Mouse (Mus musculus) heart, embryonic 11.5 days (tissue): ENCODE data around the gene Meiob. TPM values are rescaled to one million over a fixed set of nuclear protein-coding genes. Genes with fewer than 3 reads are reported as not detected.

Experiments
- ATAC-seq: fragments of 200-750 bp; cut with Nextera tagmentation; replicated peaks from 2 replicates; pipeline ENCODE4 v1.8.0; 2017; ENCODE audit warnings: moderate library complexity; ENCODE audit not compliant: insufficient number of reproducible peaks, low FRiP score, low TSS enrichment
- H3K27ac ChIP-seq: fragments of 300-500 bp; sonication (generic); 2 replicates; pipeline ENCODE4 v1.5.1; 2014; ENCODE audit warnings: mild to moderate bottlenecking, low read depth, low read length
- H3K27me3 ChIP-seq: fragments of 300-500 bp; sonication (generic); 2 replicates; pipeline ENCODE4 v1.6.1; 2014; ENCODE audit warnings: mild to moderate bottlenecking, low read length, mixed read lengths; ENCODE audit not compliant: control insufficient read depth, insufficient read depth
- H3K36me3 ChIP-seq: fragments of 300-500 bp; sonication (generic); 2 replicates; pipeline ENCODE4 v1.6.1; 2014; ENCODE audit warnings: mild to moderate bottlenecking, low read length, moderate library complexity, mixed read lengths; ENCODE audit not compliant: control insufficient read depth, insufficient read depth
- H3K4me1 ChIP-seq: fragments of 300-500 bp; sonication (generic); 2 replicates; pipeline ENCODE4 v1.6.1; 2014; ENCODE audit warnings: low read length; ENCODE audit not compliant: control insufficient read depth, insufficient read depth
- H3K4me2 ChIP-seq: fragments of 300-500 bp; sonication (generic); 2 replicates; pipeline ENCODE4 v1.6.1; 2014; ENCODE audit warnings: mild to moderate bottlenecking, moderate library complexity
- H3K4me3 ChIP-seq: fragments of 300-500 bp; sonication (generic); 2 replicates; pipeline ENCODE4 v1.5.1; 2014; ENCODE audit warnings: low read depth, low read length
- H3K9ac ChIP-seq: fragments of 300-500 bp; sonication (generic); 2 replicates; pipeline ENCODE4 v1.6.1; 2014; ENCODE audit warnings: mild to moderate bottlenecking, low read depth, low read length, moderate library complexity
- H3K9me3 ChIP-seq: fragments of 300-500 bp; sonication (generic); replicated peaks from 2 replicates; pipeline ENCODE4 v1.6.1; 2016; ENCODE audit warnings: low read length; ENCODE audit not compliant: control insufficient read depth
- WGBS: fragments of 180-500 bp; shearing (Covaris S2); extraction: QIAGEN DNeasy Blood & Tissue Kit; methylation state at CpG from one replicate; pipeline ENCODE4 v1.1.7; 2014; ENCODE audit not compliant: insufficient replicate concordance; 5-methylcytosine and 5-hydroxymethylcytosine counted together
- polyA plus RNA-seq: library from polyadenylated mRNA; unstranded; fragments of >200 nt; fragmentation: Nextera tagmentation; extraction: Ambion mirVana; gene quantifications from 2 replicates; pipeline ENCODE4 v1.2.1, GENCODE M21; 2014

Gene Meiob
- polyA plus RNA-seq, 1 experiment from 2014 or later, result not detected

DNA sequence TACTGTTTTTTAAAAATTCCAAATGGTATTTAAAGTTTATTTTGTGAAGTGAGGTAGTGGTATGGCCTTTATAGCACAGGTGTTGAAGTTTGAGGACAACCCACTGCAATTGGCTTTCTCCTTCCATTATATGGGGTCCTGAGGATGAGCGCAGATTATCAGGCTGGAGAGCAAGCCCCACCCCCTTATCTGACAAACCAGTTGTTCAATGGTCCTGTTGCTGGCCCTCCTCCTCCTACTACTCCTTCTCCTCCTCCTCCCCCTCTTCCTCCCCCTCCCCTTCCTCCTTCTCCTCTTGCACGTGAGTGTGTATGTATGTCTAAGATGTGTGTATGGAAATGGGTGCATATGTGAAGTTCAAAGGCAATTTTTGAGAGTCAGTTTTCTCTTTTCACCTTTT lies 8.1 kb downstream of the Meiob start:
- no peak for ATAC-seq
- 26% methylated on average over 2 of the region's 2 CpGs for WGBS
- H3K4me1 ChIP-seq, result no peaks in the 10 kb centered on the region
- no peak overlapping the region for H3K27ac ChIP-seq
- H3K4me2 ChIP-seq, result no peak overlapping the region
- no peaks in the 10 kb centered on the region for H3K36me3 ChIP-seq
- no peaks in the 10 kb centered on the region for H3K9me3 ChIP-seq
- no peaks in the 10 kb centered on the region for H3K27me3 ChIP-seq
- H3K4me3 ChIP-seq, result no peak overlapping the region
- no peak overlapping the region for H3K9ac ChIP-seq

DNA sequence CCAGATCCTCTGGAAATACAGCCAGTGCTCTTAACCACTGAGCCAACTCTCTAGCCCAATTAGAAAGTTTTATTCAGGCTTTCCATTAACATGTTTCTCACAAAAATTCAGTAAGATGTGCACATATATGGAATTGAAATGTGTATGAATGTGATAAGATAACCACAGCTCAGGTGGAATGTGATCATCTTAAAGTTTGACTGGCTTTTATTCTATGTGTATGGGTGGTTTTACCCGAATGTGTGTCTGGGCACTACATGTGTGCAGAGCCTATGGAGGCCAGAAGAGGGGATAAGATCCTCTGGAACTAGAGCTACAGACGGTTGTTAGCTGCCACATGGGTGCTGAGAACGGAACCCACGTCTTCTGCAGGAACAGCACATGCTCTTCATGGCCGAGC lies 11.2 kb downstream of the Meiob start:
- ATAC-seq, result no peak
- Histone ChIP-seq H3K27ac (no peak overlapping the region), H3K9me3 (no peaks in the 10 kb centered on the region), H3K36me3 (no peaks in the 10 kb centered on the region), H3K4me2 (no peak overlapping the region), H3K4me3 (no peak overlapping the region), H3K9ac (no peak overlapping the region), H3K4me1 (no peaks in the 10 kb centered on the region), H3K27me3 (no peaks in the 10 kb centered on the region)
- 77% methylated on average over 5 of the region's 5 CpGs for WGBS

DNA sequence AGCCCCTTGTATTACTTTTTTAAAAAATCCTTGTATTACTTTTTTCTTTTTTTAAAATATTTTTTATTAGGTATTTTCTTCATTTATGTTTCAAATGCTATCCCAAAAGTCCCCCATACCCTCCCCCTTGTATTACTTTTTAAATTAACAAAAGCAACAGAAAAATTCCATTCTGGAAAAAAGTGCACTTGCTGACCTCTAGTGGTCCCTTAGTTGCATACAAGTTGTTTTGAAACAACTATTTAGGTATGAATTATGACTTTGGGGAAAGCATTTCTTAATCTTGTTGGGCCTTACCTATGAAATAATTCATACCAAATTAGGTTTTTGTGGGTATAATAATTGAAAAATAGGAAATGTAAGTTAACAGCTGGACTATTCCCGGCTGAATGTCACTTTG lies 13.4 kb downstream of the Meiob start:
- Histone ChIP-seq H3K4me2 (no peak overlapping the region), H3K9me3 (no peaks in the 10 kb centered on the region), H3K27me3 (no peaks in the 10 kb centered on the region), H3K4me3 (no peak overlapping the region), H3K4me1 (no peaks in the 10 kb centered on the region), H3K27ac (no peak overlapping the region), H3K36me3 (no peaks in the 10 kb centered on the region), H3K9ac (no peak overlapping the region)
- WGBS, result 45% methylated on average over 1 of the region's 1 CpGs
- no peak for ATAC-seq

DNA sequence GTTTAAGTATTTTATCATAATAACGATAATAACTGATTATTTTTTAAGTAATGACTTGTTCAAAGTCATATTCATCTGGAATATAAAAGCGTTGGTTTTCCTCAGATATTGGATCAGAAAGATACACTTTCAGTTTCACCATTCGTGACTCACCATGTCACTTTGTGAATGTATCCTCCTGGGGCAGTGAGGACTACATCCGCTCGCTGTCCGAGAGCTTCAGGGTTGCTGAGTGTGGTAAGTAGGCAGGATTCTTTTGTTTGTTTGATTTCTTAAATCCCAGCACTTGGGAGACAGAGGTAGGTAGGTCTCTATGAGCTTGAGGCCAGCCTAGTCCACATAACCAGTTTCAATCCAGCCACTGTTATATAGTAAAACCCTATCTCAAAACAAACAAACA lies 14.1 kb downstream of the Meiob start:
- no peak for ATAC-seq
- H3K9me3 ChIP-seq, result no peaks in the 10 kb centered on the region
- 43% methylated on average over 6 of the region's 6 CpGs for WGBS
- H3K9ac ChIP-seq, result no peak overlapping the region
- no peak overlapping the region for H3K4me2 ChIP-seq
- no peaks in the 10 kb centered on the region for H3K27me3 ChIP-seq
- no peaks in the 10 kb centered on the region for H3K4me1 ChIP-seq
- H3K4me3 ChIP-seq, result no peak overlapping the region
- no peaks in the 10 kb centered on the region for H3K36me3 ChIP-seq
- no peak overlapping the region for H3K27ac ChIP-seq

GRCm38 (mm10) chr17:24819469-24819868 lies 15.4 kb downstream of the Meiob start:
- no peak overlapping the region for H3K4me2 ChIP-seq
- H3K27me3 ChIP-seq, result no peaks in the 10 kb centered on the region
- H3K27ac ChIP-seq, result no peak overlapping the region
- WGBS, result 62% methylated on average over 2 of the region's 2 CpGs
- no peak overlapping the region for H3K9ac ChIP-seq
- H3K4me3 ChIP-seq, result no peak overlapping the region
- H3K4me1 ChIP-seq, result no peaks in the 10 kb centered on the region
- H3K9me3 ChIP-seq, result no peaks in the 10 kb centered on the region
- no peaks in the 10 kb centered on the region for H3K36me3 ChIP-seq
- ATAC-seq, result no peak

DNA sequence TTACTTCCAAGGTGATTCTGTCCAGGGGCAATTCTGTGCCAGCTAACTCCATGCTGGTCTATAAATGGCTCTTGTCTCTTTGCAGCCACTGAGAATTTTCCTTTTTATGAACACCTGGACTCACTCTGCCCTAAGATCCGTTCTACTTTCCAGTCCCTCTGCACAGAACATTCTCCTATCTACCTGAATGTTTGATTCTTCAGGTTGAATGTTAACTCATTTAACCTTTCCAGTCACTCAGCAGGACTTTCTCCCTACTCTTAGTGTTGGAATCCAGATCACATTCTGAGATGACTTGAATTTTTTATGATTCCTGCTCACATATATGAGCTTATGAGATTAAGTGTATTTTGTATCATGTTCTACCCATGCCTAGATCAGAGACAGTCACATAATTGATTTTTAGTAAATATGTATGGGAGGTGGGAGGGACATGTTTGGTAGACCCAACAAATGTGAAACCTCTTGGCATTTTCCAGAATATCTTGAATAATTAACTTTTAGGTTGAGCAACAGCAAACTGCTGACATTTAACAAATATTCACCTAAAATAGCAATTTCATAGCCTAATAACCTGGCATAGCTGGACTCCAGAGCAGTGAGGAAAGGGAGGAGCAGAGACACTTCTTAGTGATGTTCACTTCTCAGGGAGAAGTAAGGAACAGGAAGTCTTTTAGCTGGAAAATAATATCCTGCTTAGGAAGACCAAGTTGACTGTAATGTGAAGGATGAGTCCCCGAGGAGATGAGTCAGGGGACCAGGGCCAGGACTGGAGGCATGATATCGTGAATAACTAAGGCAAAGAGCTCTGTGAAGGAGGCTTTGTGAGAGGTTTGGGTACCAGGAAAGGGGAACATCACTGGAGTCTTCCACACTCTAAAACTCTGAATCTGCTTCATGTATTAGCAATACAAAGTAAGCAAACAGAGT lies 17.5 kb downstream of the Meiob start:
- WGBS, result 37% methylated on average over 3 of the region's 3 CpGs
- no peaks in the 10 kb centered on the region for H3K9me3 ChIP-seq
- H3K4me2 ChIP-seq, result no peak overlapping the region
- no peak overlapping the region for H3K4me3 ChIP-seq
- no peak for ATAC-seq
- no peak overlapping the region for H3K9ac ChIP-seq
- no peak overlapping the region for H3K27ac ChIP-seq
- no peaks in the 10 kb centered on the region for H3K4me1 ChIP-seq
- H3K27me3 ChIP-seq, result 0 out of 2 replicates have a peak, but pooled peaks cover 5% of the 10 kb centered on the region
- H3K36me3 ChIP-seq, result no peaks in the 10 kb centered on the region

DNA sequence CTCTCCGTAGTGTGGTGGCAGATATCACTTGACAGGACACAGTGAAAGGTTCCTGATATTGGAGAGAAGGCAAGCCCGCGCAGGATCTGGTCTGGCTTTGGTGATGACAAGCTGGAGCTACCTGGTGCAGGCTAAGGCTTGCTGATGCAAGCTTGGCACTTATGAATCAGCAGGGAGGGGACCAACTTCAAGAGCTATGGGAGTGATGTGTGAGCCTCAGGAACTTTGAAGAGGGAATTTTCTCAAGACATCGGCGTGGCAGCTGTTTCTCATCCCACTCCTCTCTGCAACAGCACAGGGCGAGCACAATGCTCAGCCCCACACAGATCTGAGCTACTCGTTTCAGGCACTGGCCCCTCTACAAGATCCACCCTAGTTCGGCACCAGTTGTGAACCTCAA lies 35.8 kb downstream of the Meiob start, which contains the start of gene Hagh:
Gene Hagh, plus strand, starts transcription at position 302 of the 400 bp plus-strand sequence.
- no peak for ATAC-seq
- no peaks in the 10 kb centered on the region for H3K4me1 ChIP-seq
- no peak within 1 kb of the TSS for H3K4me3 ChIP-seq
- peaks cover 5% of the 10 kb centered on the region; the same call in 1 of the 2 replicates for H3K27me3 ChIP-seq
- H3K4me2 ChIP-seq, result no peak within 1 kb of the TSS
- no peaks in the 10 kb centered on the region for H3K36me3 ChIP-seq
- no peaks in the 10 kb centered on the region for H3K9me3 ChIP-seq
- 55% methylated on average over 8 of the region's 8 CpGs for WGBS
- no peak within 1 kb of the TSS for H3K27ac ChIP-seq
- H3K9ac ChIP-seq, result no peak within 1 kb of the TSS

GRCm38 (mm10) chr17:24840341-24840740 lies 36.3 kb downstream of the Meiob start:
- no peaks in the 10 kb centered on the region for H3K4me1 ChIP-seq
- H3K27me3 ChIP-seq, result peaks cover 5% of the 10 kb centered on the region; the same call in 1 of the 2 replicates
- no peak overlapping the region for H3K4me3 ChIP-seq
- no peaks in the 10 kb centered on the region for H3K9me3 ChIP-seq
- no peaks in the 10 kb centered on the region for H3K36me3 ChIP-seq
- H3K27ac ChIP-seq, result no peak overlapping the region
- no peak for ATAC-seq
- no peak overlapping the region for H3K9ac ChIP-seq
- H3K4me2 ChIP-seq, result no peak overlapping the region
- WGBS, result 56% methylated on average over 5 of the region's 5 CpGs

DNA sequence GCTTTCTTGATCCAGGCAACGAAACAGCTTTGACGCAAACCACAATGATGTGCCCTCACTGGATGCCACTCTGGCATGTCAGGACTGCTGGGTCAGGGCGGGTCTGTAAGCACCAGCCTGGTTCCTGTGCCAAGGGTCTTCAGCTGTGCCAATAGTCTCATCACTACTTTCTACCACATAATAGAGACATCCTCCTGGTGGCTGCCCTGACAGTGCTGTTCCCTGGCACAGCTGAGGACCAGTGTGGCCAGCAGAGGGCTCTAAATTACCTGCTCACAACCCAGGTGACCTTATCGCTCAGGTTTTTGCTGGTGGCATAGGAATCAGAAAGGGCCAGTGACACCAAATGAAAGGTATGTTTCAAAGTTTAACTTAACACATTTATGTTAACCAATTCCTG lies 37.0 kb downstream of the Meiob start:
- Histone ChIP-seq H3K27me3 (peaks cover 5% of the 10 kb centered on the region; the same call in 1 of the 2 replicates), H3K9ac (no peak overlapping the region), H3K36me3 (no peaks in the 10 kb centered on the region), H3K9me3 (no peaks in the 10 kb centered on the region), H3K4me1 (no peaks in the 10 kb centered on the region), H3K27ac (no peak overlapping the region), H3K4me2 (no peak overlapping the region), H3K4me3 (no peak overlapping the region)
- ATAC-seq, result no peak
- WGBS, result 53% methylated on average over 4 of the region's 4 CpGs
